Mouse (Mus musculus): Measurements from ENCODE around the gene Fkbp6.

- no peak for TF ChIP-seq CTCF (IDR thresholded peaks at IDR 0.05; ENCODE audit: borderline replicate concordance, insufficient read depth, low read length)
- TF ChIP-seq POLR2A (IDR thresholded peaks at IDR 0.05; ENCODE audit: low read depth, low read length) = no peak
Measured at GRCm38 (mm10) chr5:135319856-135320255, 30.0 kb downstream of the Fkbp6 start.
